Mouse (Mus musculus): ENCODE results near the gene Gm10282. TPM values are rescaled to one million over a fixed set of nuclear protein-coding genes. Genes with fewer than 3 reads are reported as not detected.

The Gm10282 gene
- polyA plus RNA-seq, 1 experiment from 2014 or later = 36.7 TPM

- Histone ChIP-seq H3K27me3 (ENCODE audit: poor library complexity, severe bottlenecking) (no peaks in the 10 kb centered on the region), H3K4me3 (no peak overlapping the region), H3K36me3 (replicated peaks) (peaks cover 69% of the 10 kb centered on the region), H3K27ac (no peak overlapping the region), H3K9me3 (no peaks in the 10 kb centered on the region), H3K4me1 (peaks cover 10% of the 10 kb centered on the region)
- DNase-seq (ENCODE audit: extremely low spot score, low spot score) = no peak
Measured at GRCm38 (mm10) chr8:72337034-72337433, 32.0 kb upstream of the Gm10282 start.

GRCm38 (mm10) chr8:72336273-72336672 is 31.2 kb upstream of the Gm10282 start:
- Histone ChIP-seq H3K9me3 (no peaks in the 10 kb centered on the region), H3K4me1 (peaks cover 10% of the 10 kb centered on the region), H3K4me3 (no peak overlapping the region), H3K27me3 (ENCODE audit: poor library complexity, severe bottlenecking) (no peaks in the 10 kb centered on the region), H3K27ac (no peak overlapping the region), H3K36me3 (replicated peaks) (peaks cover 61% of the 10 kb centered on the region)
- no peak for DNase-seq (ENCODE audit: extremely low spot score, low spot score)
- WGBS = 90% methylated on average over 2 of the region's 2 CpGs

- Histone ChIP-seq H3K27ac (no peak overlapping the region), H3K4me1 (peaks cover 10% of the 10 kb centered on the region), H3K9me3 (no peaks in the 10 kb centered on the region), H3K4me3 (no peak overlapping the region), H3K36me3 (replicated peaks) (peaks cover 41% of the 10 kb centered on the region), H3K27me3 (ENCODE audit: poor library complexity, severe bottlenecking) (no peaks in the 10 kb centered on the region)
- WGBS = 85% methylated on average over 4 of the region's 4 CpGs
- DNase-seq (ENCODE audit: extremely low spot score, low spot score) = no peak
Measured at GRCm38 (mm10) chr8:72334144-72334641, 29.1 kb upstream of the Gm10282 start.

GRCm38 (mm10) chr8:72333429-72334143 is 28.5 kb upstream of the Gm10282 start:
- WGBS = 52% methylated on average over 3 of the region's 3 CpGs
- no peak for DNase-seq (ENCODE audit: extremely low spot score, low spot score)
- H3K27ac ChIP-seq = no peak overlapping the region
- no peak overlapping the region for H3K4me3 ChIP-seq
- peaks cover 10% of the 10 kb centered on the region for H3K4me1 ChIP-seq
- H3K36me3 ChIP-seq (replicated peaks) = peaks cover 34% of the 10 kb centered on the region
- no peaks in the 10 kb centered on the region for H3K27me3 ChIP-seq (ENCODE audit: poor library complexity, severe bottlenecking)
- no peaks in the 10 kb centered on the region for H3K9me3 ChIP-seq

- WGBS = 91% methylated on average over 4 of the region's 4 CpGs
Measured at GRCm38 (mm10) chr8:72331631-72332030, 26.6 kb upstream of the Gm10282 start.

GRCm38 (mm10) chr8:72330806-72331516 is 25.9 kb upstream of the Gm10282 start:
- peaks cover 10% of the 10 kb centered on the region for H3K4me1 ChIP-seq
- no peak overlapping the region for H3K4me3 ChIP-seq
- H3K27ac ChIP-seq = no peak overlapping the region
- H3K9me3 ChIP-seq = no peaks in the 10 kb centered on the region
- no peaks in the 10 kb centered on the region for H3K27me3 ChIP-seq (ENCODE audit: poor library complexity, severe bottlenecking)
- peaks cover 9% of the 10 kb centered on the region for H3K36me3 ChIP-seq (replicated peaks)
- no peak for DNase-seq (ENCODE audit: extremely low spot score, low spot score)
- WGBS = 87% methylated on average over 6 of the region's 6 CpGs

More at GRCm38 (mm10) chr8:72331631-72332030, 26.6 kb upstream of the Gm10282 start:
- Histone ChIP-seq H3K4me1 (peaks cover 10% of the 10 kb centered on the region), H3K4me3 (no peak overlapping the region), H3K36me3 (replicated peaks) (peaks cover 15% of the 10 kb centered on the region), H3K27ac (no peak overlapping the region), H3K9me3 (no peaks in the 10 kb centered on the region), H3K27me3 (ENCODE audit: poor library complexity, severe bottlenecking) (no peaks in the 10 kb centered on the region)
- no peak for DNase-seq (ENCODE audit: extremely low spot score, low spot score)

GRCm38 (mm10) chr8:72329116-72329515 is 24.1 kb upstream of the Gm10282 start:
- WGBS = 91% methylated on average over 3 of the region's 3 CpGs
- no peak for DNase-seq (ENCODE audit: extremely low spot score, low spot score)
- Histone ChIP-seq H3K4me1 (peaks cover 10% of the 10 kb centered on the region), H3K4me3 (no peak overlapping the region), H3K27me3 (ENCODE audit: poor library complexity, severe bottlenecking) (no peaks in the 10 kb centered on the region; the same call in 1 of the 2 replicates), H3K9me3 (no peaks in the 10 kb centered on the region), H3K27ac (no peak overlapping the region), H3K36me3 (replicated peaks) (no peaks in the 10 kb centered on the region)

- H3K27me3 ChIP-seq (ENCODE audit: poor library complexity, severe bottlenecking) = peaks cover 39% of the 10 kb centered on the region
Measured at GRCm38 (mm10) chr8:72324708-72325107, 19.6 kb upstream of the Gm10282 start.

GRCm38 (mm10) chr8:72324036-72324706 is 19.1 kb upstream of the Gm10282 start:
- WGBS = 88% methylated on average over 10 of the region's 10 CpGs
- Histone ChIP-seq H3K27me3 (ENCODE audit: poor library complexity, severe bottlenecking) (peaks cover 45% of the 10 kb centered on the region), H3K27ac (no peak overlapping the region), H3K9me3 (no peaks in the 10 kb centered on the region), H3K4me3 (no peak overlapping the region), H3K4me1 (peaks cover 13% of the 10 kb centered on the region), H3K36me3 (replicated peaks) (no peaks in the 10 kb centered on the region)
- no peak for DNase-seq (ENCODE audit: extremely low spot score, low spot score)

More at GRCm38 (mm10) chr8:72324708-72325107, 19.6 kb upstream of the Gm10282 start:
- H3K36me3 ChIP-seq (replicated peaks) = no peaks in the 10 kb centered on the region
- H3K9me3 ChIP-seq = no peaks in the 10 kb centered on the region
- no peak overlapping the region for H3K27ac ChIP-seq
- H3K4me1 ChIP-seq = peaks cover 8% of the 10 kb centered on the region
- no peak for DNase-seq (ENCODE audit: extremely low spot score, low spot score)
- 74% methylated on average over 2 of the region's 2 CpGs for WGBS
- H3K4me3 ChIP-seq = no peak overlapping the region

GRCm38 (mm10) chr8:72323131-72323725 is 18.2 kb upstream of the Gm10282 start:
- no peak for DNase-seq (ENCODE audit: extremely low spot score, low spot score)
- peaks cover 54% of the 10 kb centered on the region for H3K27me3 ChIP-seq (ENCODE audit: poor library complexity, severe bottlenecking)
- peaks cover 23% of the 10 kb centered on the region for H3K4me1 ChIP-seq
- no peaks in the 10 kb centered on the region for H3K36me3 ChIP-seq (replicated peaks)
- H3K9me3 ChIP-seq = no peaks in the 10 kb centered on the region
- no peak overlapping the region for H3K27ac ChIP-seq
- WGBS = 74% methylated on average over 6 of the region's 6 CpGs
- H3K4me3 ChIP-seq = no peak overlapping the region

GRCm38 (mm10) chr8:72322471-72322889 is 17.4 kb upstream of the Gm10282 start:
- Histone ChIP-seq H3K27me3 (ENCODE audit: poor library complexity, severe bottlenecking) (peaks cover 62% of the 10 kb centered on the region), H3K27ac (no peak overlapping the region), H3K36me3 (replicated peaks) (no peaks in the 10 kb centered on the region), H3K4me3 (no peak overlapping the region), H3K4me1 (peaks cover 28% of the 10 kb centered on the region), H3K9me3 (no peaks in the 10 kb centered on the region)
- WGBS = 76% methylated on average over 7 of the region's 7 CpGs
- no peak for DNase-seq (ENCODE audit: extremely low spot score, low spot score)

- no peaks in the 10 kb centered on the region for H3K9me3 ChIP-seq
- H3K27me3 ChIP-seq (ENCODE audit: poor library complexity, severe bottlenecking) = peaks cover 67% of the 10 kb centered on the region
- WGBS = 90% methylated on average over 20 of the region's 20 CpGs
- H3K4me3 ChIP-seq = no peak overlapping the region
- peaks cover 28% of the 10 kb centered on the region for H3K4me1 ChIP-seq
- no peaks in the 10 kb centered on the region for H3K36me3 ChIP-seq (replicated peaks)
- DNase-seq (ENCODE audit: extremely low spot score, low spot score) = no peak
- H3K27ac ChIP-seq = no peak overlapping the region
Measured at GRCm38 (mm10) chr8:72321635-72322441, 16.8 kb upstream of the Gm10282 start.
